Mouse (Mus musculus) liver, embryonic 16.5 days (tissue): ENCODE measurements around the gene Igf1r. TPM values are rescaled to one million over a fixed set of nuclear protein-coding genes. Genes with fewer than 3 reads are reported as not detected.

ENCODE experiments used
- ATAC-seq: fragments of 200-750 bp; cut with Nextera tagmentation; 2 replicates; pipeline ENCODE4 v1.8.0; 2017; ENCODE audit warnings: low read depth, mild to moderate bottlenecking, moderate number of reproducible peaks, moderate library complexity
- H3K27ac ChIP-seq: fragments of 300-500 bp; sonication (generic); 2 replicates; pipeline ENCODE4 v1.5.1; 2014; ENCODE audit warnings: mild to moderate bottlenecking, low read length
- H3K27me3 ChIP-seq: fragments of 300-500 bp; sonication (generic); 2 replicates; pipeline ENCODE4 v1.6.1; 2014; ENCODE audit warnings: low read depth, low read length, mixed read lengths; ENCODE audit not compliant: control insufficient read depth, insufficient read depth
- H3K36me3 ChIP-seq: fragments of 300-500 bp; sonication (generic); 2 replicates; pipeline ENCODE4 v1.6.1; 2014; ENCODE audit warnings: mild to moderate bottlenecking; ENCODE audit not compliant: control insufficient read depth, insufficient read depth
- H3K4me1 ChIP-seq: fragments of 300-500 bp; sonication (generic); 2 replicates; pipeline ENCODE4 v1.6.1; 2014; ENCODE audit warnings: low read depth, low read length, mixed read lengths; ENCODE audit not compliant: control insufficient read depth
- H3K4me2 ChIP-seq: fragments of 300-500 bp; sonication (generic); 2 replicates; pipeline ENCODE4 v1.6.1; 2014; ENCODE audit warnings: low read depth, low read length, mixed read lengths
- H3K4me3 ChIP-seq: fragments of 300-500 bp; sonication (generic); 2 replicates; pipeline ENCODE4 v1.5.1; 2014; ENCODE audit warnings: low read depth, mild to moderate bottlenecking, low read length
- H3K9ac ChIP-seq: fragments of 300-500 bp; sonication (generic); 2 replicates; pipeline ENCODE4 v1.6.1; 2014; ENCODE audit warnings: low read depth, low read length
- H3K9me3 ChIP-seq: fragments of 300-500 bp; sonication (generic); replicated peaks from 2 replicates; pipeline ENCODE4 v1.6.1; 2016; ENCODE audit warnings: low read length; ENCODE audit not compliant: control insufficient read depth
- WGBS: fragments of 180-500 bp; shearing (Covaris S2); extraction: QIAGEN DNeasy Blood & Tissue Kit; methylation state at CpG from one replicate; pipeline ENCODE4 v1.1.7; 2014; ENCODE audit not compliant: insufficient replicate concordance; 5-methylcytosine and 5-hydroxymethylcytosine counted together
- polyA plus RNA-seq: library from polyadenylated mRNA; unstranded; fragments of >200 nt; fragmentation: Nextera tagmentation; extraction: Ambion mirVana; gene quantifications from 2 replicates; pipeline ENCODE4 v1.2.1, GENCODE M21; 2015

Igf1r gene
- polyA plus RNA-seq, 1 experiment from 2014 or later = 3.2 TPM

DNA sequence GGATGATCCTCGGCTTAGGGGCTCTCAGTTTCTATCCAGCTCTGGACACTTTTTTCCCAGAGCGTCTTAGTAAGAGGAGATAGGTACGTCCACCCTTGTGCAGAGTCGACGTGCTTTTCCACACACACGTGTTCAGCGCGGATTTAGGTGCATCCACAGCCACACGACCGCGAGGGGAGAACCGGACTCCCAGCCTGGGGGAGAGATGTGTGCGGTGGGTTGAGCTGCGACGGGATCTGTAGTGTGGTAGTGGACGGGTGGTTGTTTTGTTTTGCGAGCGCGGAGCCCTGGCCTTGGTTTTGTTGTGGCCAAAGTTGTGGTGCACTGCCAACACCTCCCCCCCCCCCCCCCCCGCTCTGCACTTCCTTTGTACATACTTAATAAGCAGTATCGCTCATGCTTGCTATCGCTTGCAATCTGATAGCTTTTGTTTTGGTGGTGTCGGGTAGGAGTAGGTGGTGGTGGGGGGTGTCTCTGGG, 1.2 kb downstream of the Igf1r start:
- Histone ChIP-seq H3K36me3 (no peaks in the 10 kb centered on the region), H3K27ac (no peak overlapping the region), H3K4me1 (peaks cover 34% of the 10 kb centered on the region), H3K27me3 (peaks cover 12% of the 10 kb centered on the region), H3K4me3 (peak overlapping the region; percentile 88), H3K9ac (peak overlapping the region; percentile 93), H3K4me2 (peak overlapping the region; percentile 98), H3K9me3 (no peaks in the 10 kb centered on the region)
- WGBS = under 1% methylated on average over 23 of the region's 23 CpGs
- no peak for ATAC-seq

DNA sequence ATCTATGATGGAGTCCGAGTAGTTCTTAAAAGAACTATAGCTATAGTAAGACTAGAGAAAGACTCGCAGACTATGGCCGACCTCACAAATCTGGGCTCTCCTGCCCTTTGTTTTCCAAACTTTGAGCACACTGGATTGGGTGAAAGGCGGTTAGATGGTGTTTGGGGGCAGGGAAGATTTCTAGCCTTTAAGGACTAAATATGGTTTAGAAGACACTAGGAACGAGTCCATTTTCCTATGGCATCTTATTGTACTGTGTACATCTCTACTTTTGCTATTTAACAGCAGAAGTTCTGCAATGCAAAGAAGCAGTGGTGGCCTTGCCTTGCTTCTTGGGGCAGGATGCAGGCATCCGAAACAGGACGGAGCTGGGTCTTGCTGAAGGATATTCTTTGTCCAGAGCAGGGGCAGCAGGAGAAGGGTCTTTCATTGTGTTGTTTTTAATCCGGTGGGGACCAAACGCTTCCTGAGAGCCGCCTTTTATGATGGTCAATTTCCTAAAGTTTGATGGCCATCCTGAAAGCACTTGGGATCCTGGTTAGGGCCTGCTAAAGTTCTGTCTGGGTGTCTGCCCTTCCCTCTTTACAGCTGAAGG, 2.1 kb downstream of the Igf1r start:
- no peak overlapping the region for H3K27ac ChIP-seq
- WGBS = 43% methylated on average over 10 of the region's 10 CpGs
- peaks cover 16% of the 10 kb centered on the region for H3K27me3 ChIP-seq
- no peaks in the 10 kb centered on the region for H3K9me3 ChIP-seq
- 0 out of 2 replicates have a peak overlapping the region, but pooled peaks have one; percentile 29 for H3K9ac ChIP-seq
- peak overlapping the region; percentile 98 for H3K4me2 ChIP-seq
- H3K4me1 ChIP-seq = peaks cover 34% of the 10 kb centered on the region
- H3K4me3 ChIP-seq = peak overlapping the region; percentile 88
- H3K36me3 ChIP-seq = no peaks in the 10 kb centered on the region
- no peak for ATAC-seq

DNA sequence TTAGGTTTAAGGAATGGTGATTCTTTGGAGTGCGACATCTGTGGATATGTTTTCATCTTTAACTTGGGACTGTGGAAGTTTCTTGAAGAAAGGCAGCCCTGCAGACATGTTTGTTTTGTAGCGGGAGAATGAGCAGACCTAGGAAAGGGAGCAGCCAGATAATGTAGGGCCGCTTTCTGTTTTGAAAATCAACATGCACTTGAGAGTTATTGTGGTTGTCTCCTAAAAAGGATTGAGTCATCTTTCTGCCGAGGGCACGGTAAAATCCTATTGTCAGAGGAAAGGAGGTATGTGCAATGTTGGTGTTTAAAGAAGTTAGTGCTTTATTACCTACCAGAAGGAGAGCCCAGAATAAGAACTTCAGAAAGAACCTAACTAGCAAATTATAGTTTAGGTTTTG, 2.6 kb downstream of the Igf1r start:
- no peak for ATAC-seq
- WGBS = 47% methylated on average over 5 of the region's 5 CpGs
- H3K9ac ChIP-seq = no peak overlapping the region
- H3K36me3 ChIP-seq = no peaks in the 10 kb centered on the region
- H3K9me3 ChIP-seq = no peaks in the 10 kb centered on the region
- H3K4me3 ChIP-seq = no peak overlapping the region
- no peak overlapping the region for H3K27ac ChIP-seq
- peak overlapping the region; percentile 98; the same call in 1 of the 2 replicates for H3K4me2 ChIP-seq
- peaks cover 32% of the 10 kb centered on the region for H3K4me1 ChIP-seq
- peaks cover 13% of the 10 kb centered on the region for H3K27me3 ChIP-seq

DNA sequence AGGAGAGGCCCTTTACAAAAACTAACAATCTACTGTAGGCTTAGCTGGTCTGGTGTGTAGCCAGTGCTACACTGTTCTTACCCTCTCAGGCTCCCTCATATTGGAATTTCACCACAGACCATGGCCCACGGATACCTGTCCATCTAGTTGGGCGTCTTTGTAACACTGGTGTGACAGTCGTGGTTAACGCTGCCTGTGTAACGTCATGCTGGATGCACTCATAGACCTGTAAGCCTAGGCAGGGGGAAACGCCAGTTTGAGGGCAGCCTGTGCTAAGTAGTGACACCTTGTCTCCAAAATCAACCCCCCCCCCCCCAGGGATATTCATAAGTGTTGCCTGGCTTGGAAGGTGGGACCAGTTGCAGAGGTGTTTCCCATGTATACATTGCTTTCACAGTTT, 4.7 kb downstream of the Igf1r start:
- no peaks in the 10 kb centered on the region for H3K9me3 ChIP-seq
- H3K4me2 ChIP-seq = no peak overlapping the region
- H3K4me3 ChIP-seq = no peak overlapping the region
- H3K9ac ChIP-seq = no peak overlapping the region
- H3K4me1 ChIP-seq = peaks cover 31% of the 10 kb centered on the region
- 49% methylated on average over 6 of the region's 6 CpGs for WGBS
- peaks cover 8% of the 10 kb centered on the region for H3K27me3 ChIP-seq
- ATAC-seq = no peak
- H3K36me3 ChIP-seq = no peaks in the 10 kb centered on the region
- no peak overlapping the region for H3K27ac ChIP-seq

DNA sequence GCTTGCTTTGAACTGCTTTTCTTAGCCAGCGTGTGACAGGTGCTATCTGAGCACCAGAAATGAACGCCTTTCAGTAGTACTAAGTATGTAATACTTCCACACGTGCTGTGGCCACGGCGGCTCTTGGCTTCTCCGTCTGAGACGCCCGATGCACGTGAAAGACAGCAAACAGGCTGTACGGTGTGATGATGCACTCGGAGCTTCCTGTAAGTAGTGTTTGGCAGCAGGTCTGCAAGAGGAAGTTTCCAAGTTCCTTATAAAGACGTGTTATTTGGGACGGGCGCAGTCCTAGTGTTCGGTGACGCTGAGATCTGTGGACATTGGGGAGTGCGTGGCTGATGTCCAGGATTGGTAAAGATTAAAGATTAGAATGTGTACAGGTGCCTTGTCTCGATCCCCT, 5.4 kb downstream of the Igf1r start:
- no peak overlapping the region for H3K27ac ChIP-seq
- WGBS = 24% methylated on average over 18 of the region's 18 CpGs
- no peak overlapping the region for H3K4me3 ChIP-seq
- H3K36me3 ChIP-seq = no peaks in the 10 kb centered on the region
- no peak overlapping the region; the same call in 1 of the 2 replicates for H3K4me2 ChIP-seq
- peaks cover 31% of the 10 kb centered on the region for H3K4me1 ChIP-seq
- no peaks in the 10 kb centered on the region for H3K9me3 ChIP-seq
- H3K27me3 ChIP-seq = peaks cover 8% of the 10 kb centered on the region
- no peak overlapping the region for H3K9ac ChIP-seq
- ATAC-seq = no peak

DNA sequence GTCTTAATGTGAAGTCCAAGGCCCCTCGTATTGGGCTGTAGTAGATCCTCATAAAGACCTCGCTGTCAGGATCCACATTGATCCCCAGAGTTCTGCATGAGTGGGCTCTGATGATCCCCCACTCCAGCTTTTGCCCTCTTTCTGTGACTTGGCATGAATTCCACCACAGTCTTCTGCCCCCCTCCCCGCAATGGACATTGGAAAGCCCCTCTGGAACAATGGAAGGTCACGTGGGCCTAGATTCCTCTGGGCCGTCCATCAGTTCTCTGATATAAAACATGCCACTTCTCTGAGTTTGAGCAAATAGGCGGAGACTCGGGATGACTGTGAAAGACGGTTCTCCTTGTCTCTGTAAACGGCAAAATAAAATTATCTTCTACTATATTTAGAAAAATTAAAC, 8.1 kb downstream of the Igf1r start:
- Histone ChIP-seq H3K9ac (no peak overlapping the region), H3K4me3 (no peak overlapping the region), H3K36me3 (no peaks in the 10 kb centered on the region), H3K9me3 (no peaks in the 10 kb centered on the region), H3K4me2 (no peak overlapping the region), H3K27me3 (peaks cover 4% of the 10 kb centered on the region), H3K4me1 (peaks cover 14% of the 10 kb centered on the region), H3K27ac (no peak overlapping the region)
- ATAC-seq = no peak
- WGBS = 72% methylated on average over 9 of the region's 9 CpGs

DNA sequence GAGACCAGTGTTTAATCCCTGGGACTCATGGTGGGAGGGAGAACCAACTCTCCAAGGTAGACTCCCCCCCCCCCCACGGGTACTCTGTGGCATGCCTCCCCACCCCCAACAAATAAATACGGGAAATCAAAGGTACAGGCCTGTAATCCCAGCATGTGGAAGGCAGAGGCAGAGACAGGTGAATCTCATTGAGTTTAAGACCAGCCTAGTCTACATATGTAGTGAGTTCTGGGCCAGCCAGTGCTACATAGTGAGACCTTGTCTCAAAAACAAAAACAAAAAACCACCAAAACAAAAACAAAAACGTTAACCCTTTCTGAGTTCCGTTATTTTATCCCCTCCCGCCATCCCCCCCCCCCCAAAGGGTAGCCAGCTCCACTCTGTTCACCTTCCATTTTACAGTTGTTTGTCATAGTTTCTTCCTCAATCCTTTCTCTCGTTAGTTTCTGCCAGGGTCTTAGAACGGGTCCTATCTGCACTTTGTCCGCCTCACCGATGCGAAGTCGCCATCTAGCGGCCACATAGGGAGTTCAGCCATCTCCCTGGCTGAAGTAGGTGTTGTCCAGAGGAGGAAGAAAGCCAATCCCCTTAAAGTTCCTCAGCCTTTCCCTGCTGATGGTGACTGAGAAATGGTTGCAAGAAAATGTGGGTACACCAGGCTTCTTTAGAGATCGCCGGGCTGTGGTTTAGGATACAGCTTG, 9.1 kb downstream of the Igf1r start:
- H3K27ac ChIP-seq = no peak overlapping the region
- H3K4me1 ChIP-seq = peaks cover 12% of the 10 kb centered on the region
- peaks cover 4% of the 10 kb centered on the region for H3K27me3 ChIP-seq
- peak; percentile 51 for ATAC-seq
- no peak overlapping the region for H3K4me2 ChIP-seq
- H3K9ac ChIP-seq = no peak overlapping the region
- 12% methylated on average over 14 of the region's 14 CpGs for WGBS
- no peaks in the 10 kb centered on the region for H3K9me3 ChIP-seq
- H3K4me3 ChIP-seq = no peak overlapping the region
- no peaks in the 10 kb centered on the region for H3K36me3 ChIP-seq

DNA sequence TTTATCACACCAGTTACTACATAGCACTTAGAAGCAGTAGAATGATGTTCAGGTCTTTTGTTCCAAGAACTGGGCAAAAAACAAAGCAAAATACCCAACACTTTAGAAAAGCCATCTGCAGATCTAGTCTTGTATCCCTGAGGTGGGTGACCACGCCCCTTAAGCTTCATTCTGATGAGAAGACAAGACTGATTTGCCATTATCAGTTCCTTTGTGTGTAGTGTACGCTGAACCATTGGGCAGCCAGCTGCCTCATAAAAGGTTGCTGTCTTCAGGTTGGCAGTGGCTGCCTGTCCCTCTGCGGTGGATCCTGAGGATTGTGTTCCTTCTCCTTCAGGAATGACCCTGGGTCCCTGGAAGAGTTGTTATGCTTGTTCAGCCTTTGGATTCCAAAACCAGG, 11.1 kb downstream of the Igf1r start:
- no peak overlapping the region for H3K4me2 ChIP-seq
- no peaks in the 10 kb centered on the region for H3K9me3 ChIP-seq
- H3K9ac ChIP-seq = no peak overlapping the region
- 43% methylated on average over 3 of the region's 3 CpGs for WGBS
- H3K4me3 ChIP-seq = no peak overlapping the region
- H3K27me3 ChIP-seq = peaks cover 4% of the 10 kb centered on the region
- H3K27ac ChIP-seq = no peak overlapping the region
- peaks cover 4% of the 10 kb centered on the region; the same call in 1 of the 2 replicates for H3K4me1 ChIP-seq
- no peaks in the 10 kb centered on the region for H3K36me3 ChIP-seq
- ATAC-seq = no peak

DNA sequence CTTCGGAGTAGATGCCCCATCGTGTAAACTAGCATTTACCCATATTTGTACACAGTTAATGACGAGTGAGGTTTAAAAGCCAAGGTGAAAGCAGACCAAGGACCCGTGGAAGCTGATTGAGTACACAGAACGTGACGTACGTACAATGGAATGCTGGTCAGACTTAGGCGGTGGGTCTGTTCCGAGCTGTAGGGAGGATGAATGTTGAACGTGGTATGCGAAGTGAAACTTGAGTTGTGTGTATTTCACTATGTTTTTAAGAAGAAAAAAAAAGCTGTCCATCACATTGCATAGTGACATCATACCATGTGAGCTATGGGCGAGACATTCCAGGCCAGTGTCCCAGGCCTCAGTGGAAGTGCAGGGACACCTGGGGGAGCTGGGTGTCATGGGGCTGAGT, 15.8 kb downstream of the Igf1r start:
- H3K27ac ChIP-seq = no peak overlapping the region
- no peaks in the 10 kb centered on the region for H3K9me3 ChIP-seq
- no peak overlapping the region for H3K9ac ChIP-seq
- no peaks in the 10 kb centered on the region for H3K36me3 ChIP-seq
- no peak for ATAC-seq
- WGBS = 77% methylated on average over 12 of the region's 12 CpGs
- H3K4me1 ChIP-seq = peaks cover 18% of the 10 kb centered on the region
- no peak overlapping the region for H3K4me3 ChIP-seq
- H3K4me2 ChIP-seq = no peak overlapping the region
- H3K27me3 ChIP-seq = no peaks in the 10 kb centered on the region
